Mouse (Mus musculus) limb, embryonic 12.5 days (tissue): ENCODE measurements at regions not wholly inside any gene's neighbourhood (a gene's known extent, or its start where the extent isn't known, plus 50 kb on each side); places are given as distances from the start of the nearest gene placed in this dataset.

Source experiments
- ATAC-seq: fragments of 200-750 bp; cut with Nextera tagmentation; 2 replicates; pipeline ENCODE4 v1.8.0; 2017; ENCODE audit warnings: low read depth, moderate TSS enrichment; ENCODE audit not compliant: insufficient number of reproducible peaks, insufficient read depth, low FRiP score, low TSS enrichment
- H3K27ac ChIP-seq: fragments of 300-500 bp; sonication (generic); 2 replicates; pipeline ENCODE4 v1.5.1; 2016; ENCODE audit warnings: mild to moderate bottlenecking, moderate library complexity
- H3K27me3 ChIP-seq: fragments of 300-500 bp; sonication (generic); 2 replicates; pipeline ENCODE4 v1.6.1; 2016; ENCODE audit warnings: mild to moderate bottlenecking, moderate library complexity
- H3K36me3 ChIP-seq: fragments of 300-500 bp; sonication (generic); 2 replicates; pipeline ENCODE4 v1.6.1; 2016; ENCODE audit warnings: mild to moderate bottlenecking, moderate library complexity
- H3K4me1 ChIP-seq: fragments of 300-500 bp; sonication (generic); replicated peaks from 2 replicates; pipeline ENCODE4 v1.6.1; 2016
- H3K4me2 ChIP-seq: fragments of 300-500 bp; sonication (generic); 2 replicates; pipeline ENCODE4 v1.6.1; 2016; ENCODE audit warnings: mild to moderate bottlenecking, moderate library complexity
- H3K4me3 ChIP-seq: fragments of 300-500 bp; sonication (generic); replicated peaks from 2 replicates; pipeline ENCODE4 v1.5.1; 2016; ENCODE audit warnings: mild to moderate bottlenecking
- H3K9ac ChIP-seq: fragments of 300-500 bp; sonication (generic); replicated peaks from 2 replicates; pipeline ENCODE4 v1.6.1; 2016; ENCODE audit warnings: mild to moderate bottlenecking, moderate library complexity
- H3K9me3 ChIP-seq: fragments of 300-500 bp; sonication (generic); 2 replicates; pipeline ENCODE4 v1.6.1; 2016; ENCODE audit warnings: mild to moderate bottlenecking, moderate library complexity
- WGBS: fragments of 180-500 bp; shearing (Covaris S2); methylation state at CpG from one replicate; pipeline ENCODE4 v1.1.7; 2016; 5-methylcytosine and 5-hydroxymethylcytosine counted together

GRCm38 (mm10) chr9:113488651-113489050 is 219.4 kb downstream of the Pdcd6ip start:
- no peak overlapping the region for H3K27ac ChIP-seq
- no peaks in the 10 kb centered on the region for H3K27me3 ChIP-seq
- no peak overlapping the region for H3K4me2 ChIP-seq
- no peaks in the 10 kb centered on the region for H3K9me3 ChIP-seq
- no peaks in the 10 kb centered on the region for H3K4me1 ChIP-seq
- no peak for ATAC-seq
- no peaks in the 10 kb centered on the region for H3K36me3 ChIP-seq
- WGBS = 79% methylated on average over 6 of the region's 6 CpGs
- H3K4me3 ChIP-seq = no peak overlapping the region
- no peak overlapping the region for H3K9ac ChIP-seq

GRCm38 (mm10) chr9:113486494-113487081 is 221.5 kb downstream of the Pdcd6ip start:
- H3K27me3 ChIP-seq = no peaks in the 10 kb centered on the region
- no peak overlapping the region for H3K27ac ChIP-seq
- no peak for ATAC-seq
- no peaks in the 10 kb centered on the region for H3K36me3 ChIP-seq
- H3K4me3 ChIP-seq = no peak overlapping the region
- no peak overlapping the region for H3K4me2 ChIP-seq
- H3K4me1 ChIP-seq = no peaks in the 10 kb centered on the region
- H3K9ac ChIP-seq = no peak overlapping the region
- WGBS = 86% methylated on average over 6 of the region's 6 CpGs
- no peaks in the 10 kb centered on the region for H3K9me3 ChIP-seq

GRCm38 (mm10) chr9:113479897-113480296 is 228.2 kb downstream of the Pdcd6ip start:
- Histone ChIP-seq H3K27me3 (no peaks in the 10 kb centered on the region), H3K4me2 (no peak overlapping the region), H3K9ac (no peak overlapping the region), H3K9me3 (0 out of 2 replicates have a peak, but pooled peaks cover 10% of the 10 kb centered on the region), H3K4me3 (no peak overlapping the region), H3K36me3 (no peaks in the 10 kb centered on the region), H3K4me1 (no peaks in the 10 kb centered on the region), H3K27ac (no peak overlapping the region)
- ATAC-seq = no peak
- WGBS = 86% methylated on average over 3 of the region's 3 CpGs

GRCm38 (mm10) chr9:113478761-113479265 is 229.2 kb downstream of the Pdcd6ip start:
- Histone ChIP-seq H3K27me3 (no peaks in the 10 kb centered on the region), H3K4me3 (no peak overlapping the region), H3K27ac (no peak overlapping the region), H3K36me3 (no peaks in the 10 kb centered on the region), H3K4me1 (no peaks in the 10 kb centered on the region), H3K9ac (no peak overlapping the region), H3K9me3 (0 out of 2 replicates have a peak, but pooled peaks cover 10% of the 10 kb centered on the region), H3K4me2 (no peak overlapping the region)
- no peak for ATAC-seq
- 95% methylated on average over 1 of the region's 1 CpGs for WGBS

- Histone ChIP-seq H3K4me3 (no peak overlapping the region), H3K4me1 (no peaks in the 10 kb centered on the region), H3K9ac (no peak overlapping the region), H3K27ac (no peak overlapping the region), H3K4me2 (no peak overlapping the region), H3K27me3 (no peaks in the 10 kb centered on the region), H3K36me3 (no peaks in the 10 kb centered on the region), H3K9me3 (no peaks in the 10 kb centered on the region)
- ATAC-seq = no peak
- 87% methylated on average over 6 of the region's 6 CpGs for WGBS
These were observed 236.3 kb downstream of the Pdcd6ip start for GRCm38 (mm10) chr9:113471781-113472180.

GRCm38 (mm10) chr9:113462888-113463287 is 245.2 kb downstream of the Pdcd6ip start:
- no peaks in the 10 kb centered on the region for H3K9me3 ChIP-seq
- H3K27me3 ChIP-seq = no peaks in the 10 kb centered on the region
- H3K4me3 ChIP-seq = no peak overlapping the region
- H3K36me3 ChIP-seq = no peaks in the 10 kb centered on the region
- no peak overlapping the region for H3K9ac ChIP-seq
- H3K27ac ChIP-seq = peak overlapping the region; percentile 57; the same call in 1 of the 2 replicates
- H3K4me2 ChIP-seq = no peak overlapping the region
- WGBS = 50% methylated on average over 2 of the region's 2 CpGs
- peaks cover 11% of the 10 kb centered on the region; the same call in 1 of the 2 replicates for H3K4me1 ChIP-seq
- no peak for ATAC-seq

- no peak overlapping the region for H3K9ac ChIP-seq
- peak; percentile 84; the same call in 1 of the 2 replicates for ATAC-seq
- 74% methylated on average over 1 of the region's 1 CpGs for WGBS
- H3K27ac ChIP-seq = peak overlapping the region; percentile 57; the same call in 1 of the 2 replicates
- H3K4me2 ChIP-seq = no peak overlapping the region
- no peaks in the 10 kb centered on the region for H3K36me3 ChIP-seq
- H3K9me3 ChIP-seq = no peaks in the 10 kb centered on the region
- H3K4me3 ChIP-seq = no peak overlapping the region
- H3K4me1 ChIP-seq = peaks cover 11% of the 10 kb centered on the region; the same call in 1 of the 2 replicates
- no peaks in the 10 kb centered on the region for H3K27me3 ChIP-seq
These were observed 245.7 kb downstream of the Pdcd6ip start for GRCm38 (mm10) chr9:113462267-113462887.

- no peaks in the 10 kb centered on the region for H3K27me3 ChIP-seq
- no peak for ATAC-seq
- no peaks in the 10 kb centered on the region for H3K9me3 ChIP-seq
- H3K27ac ChIP-seq = no peak overlapping the region
- H3K4me3 ChIP-seq = no peak overlapping the region
- WGBS = 79% methylated on average over 5 of the region's 5 CpGs
- H3K4me2 ChIP-seq = no peak overlapping the region
- H3K36me3 ChIP-seq = no peaks in the 10 kb centered on the region
- no peak overlapping the region for H3K9ac ChIP-seq
- peaks cover 11% of the 10 kb centered on the region; the same call in 1 of the 2 replicates for H3K4me1 ChIP-seq
These were observed 248.2 kb downstream of the Pdcd6ip start for GRCm38 (mm10) chr9:113459885-113460284.

- Histone ChIP-seq H3K4me1 (peaks cover 11% of the 10 kb centered on the region; the same call in 1 of the 2 replicates), H3K9me3 (no peaks in the 10 kb centered on the region), H3K4me3 (no peak overlapping the region), H3K4me2 (no peak overlapping the region), H3K27ac (no peak overlapping the region), H3K9ac (no peak overlapping the region), H3K36me3 (no peaks in the 10 kb centered on the region), H3K27me3 (no peaks in the 10 kb centered on the region)
- 55% methylated on average over 2 of the region's 2 CpGs for WGBS
- no peak for ATAC-seq
These were observed 248.8 kb downstream of the Pdcd6ip start for GRCm38 (mm10) chr9:113459221-113459620.

- H3K9ac ChIP-seq = no peak overlapping the region
- WGBS = 47% methylated on average over 5 of the region's 5 CpGs
- H3K4me3 ChIP-seq = no peak overlapping the region
- no peak overlapping the region for H3K4me2 ChIP-seq
- H3K27ac ChIP-seq = no peak overlapping the region
- no peaks in the 10 kb centered on the region for H3K9me3 ChIP-seq
- no peak for ATAC-seq
- no peaks in the 10 kb centered on the region for H3K36me3 ChIP-seq
- H3K4me1 ChIP-seq = peaks cover 11% of the 10 kb centered on the region; the same call in 1 of the 2 replicates
- H3K27me3 ChIP-seq = no peaks in the 10 kb centered on the region
These were observed 249.3 kb downstream of the Pdcd6ip start for GRCm38 (mm10) chr9:113458741-113459154.

GRCm38 (mm10) chr9:113457169-113457850 is 250.7 kb downstream of the Pdcd6ip start:
- no peak overlapping the region for H3K27ac ChIP-seq
- H3K27me3 ChIP-seq = no peaks in the 10 kb centered on the region
- 60% methylated on average over 13 of the region's 13 CpGs for WGBS
- peaks cover under 1% of the 10 kb centered on the region; the same call in 1 of the 2 replicates for H3K4me1 ChIP-seq
- no peak overlapping the region for H3K4me3 ChIP-seq
- H3K36me3 ChIP-seq = no peaks in the 10 kb centered on the region
- H3K4me2 ChIP-seq = no peak overlapping the region
- no peak overlapping the region for H3K9ac ChIP-seq
- ATAC-seq = no peak
- no peaks in the 10 kb centered on the region for H3K9me3 ChIP-seq
